ENCODE assay signal across 16 mouse cellular contexts in genomic region chr4:154331271-154331670, GRCm38 (mm10). TPM values are rescaled to one million over a fixed set of nuclear protein-coding genes. Genes with fewer than 3 reads are reported as not detected.
DNase-seq lines count a peak whose midpoint lies in the region; ATAC-seq and TF ChIP-seq lines count a peak whose summit lies in the region.
"Had no signal": no experiment of that assay in that cellular context is flagged by ENCODE, and none has a peak within 500 bp of the region (broad histone marks: within the 10 kb centered on the region; RNA-seq: fewer than 3 reads in every experiment).

No protein-coding gene starts in this region.

- no peak for DNase-seq in heart, embryonic 10.5 days (ENCODE audit: low spot score)
- no peak for DNase-seq in heart, postnatal 10 days
- DNase-seq in kidney, adult 2 months: no peak
- DNase-seq in embryonic facial prominence, embryonic 10.5 days (ENCODE audit: low spot score): peak; percentile 37
- DNase-seq in adrenal gland, postnatal 14 days: no peak
- no peak for DNase-seq in gastrocnemius, postnatal 14 days
- DNase-seq: adrenal gland, postnatal 10 days; cerebellum, adult 11 months; kidney, adult 11 months had no signal

- TF ChIP-seq CTCF in kidney, adult 2 months (conservative IDR thresholded peaks at IDR 0.05; ENCODE audit: insufficient read depth, insufficient read length, low read depth, low read length): no peak

- 62% methylated on average over 12 of the region's 12 CpGs for WGBS in heart, embryonic 10.5 days
- WGBS in kidney, embryonic 15.5 days: 14% methylated on average over 12 of the region's 12 CpGs
- 38% methylated on average over 12 of the region's 12 CpGs for WGBS in kidney, adult 2 months
- WGBS in embryonic facial prominence, embryonic 10.5 days: 44% methylated on average over 12 of the region's 12 CpGs
- WGBS in midbrain, embryonic 12.5 days: 46% methylated on average over 12 of the region's 12 CpGs

- no peak for ATAC-seq in kidney, embryonic 15.5 days (replicated peaks; ENCODE audit: low FRiP score)
- ATAC-seq in midbrain, embryonic 12.5 days (ENCODE audit: low FRiP score, low read depth): no peak

- peaks cover 49% of the 10 kb centered on the region for H3K27me3 ChIP-seq in heart, embryonic 10.5 days (ENCODE audit: insufficient read depth, poor library complexity, severe bottlenecking)
- H3K27me3 ChIP-seq in kidney, embryonic 15.5 days: peaks cover 98% of the 10 kb centered on the region
- no peaks in the 10 kb centered on the region for H3K27me3 ChIP-seq in kidney, adult 2 months (replicated peaks; ENCODE audit: control insufficient read depth, insufficient read depth, low read length)
- H3K27me3 ChIP-seq in embryonic facial prominence, embryonic 10.5 days (replicated peaks; ENCODE audit: low read depth, poor library complexity, severe bottlenecking): peaks cover 76% of the 10 kb centered on the region
- peaks cover 48% of the 10 kb centered on the region for H3K27me3 ChIP-seq in midbrain, embryonic 12.5 days

- H3K36me3 ChIP-seq in heart, embryonic 10.5 days: peaks cover 8% of the 10 kb centered on the region; the same call in 1 of the 2 replicates
- H3K36me3 ChIP-seq in kidney, embryonic 15.5 days: no peaks in the 10 kb centered on the region
- H3K36me3 ChIP-seq in kidney, adult 2 months (ENCODE audit: control insufficient read depth, insufficient read depth, low read length): no peaks in the 10 kb centered on the region
- peaks cover 50% of the 10 kb centered on the region for H3K36me3 ChIP-seq in embryonic facial prominence, embryonic 10.5 days (replicated peaks)
- no peaks in the 10 kb centered on the region for H3K36me3 ChIP-seq in midbrain, embryonic 12.5 days

- no peaks in the 10 kb centered on the region for H3K9me3 ChIP-seq in heart, embryonic 10.5 days
- H3K9me3 ChIP-seq in kidney, embryonic 15.5 days (replicated peaks): no peaks in the 10 kb centered on the region
- no peaks in the 10 kb centered on the region for H3K9me3 ChIP-seq in embryonic facial prominence, embryonic 10.5 days
- H3K9me3 ChIP-seq in midbrain, embryonic 12.5 days: no peaks in the 10 kb centered on the region

- peaks cover 57% of the 10 kb centered on the region for H3K4me1 ChIP-seq in heart, embryonic 10.5 days
- peaks cover 72% of the 10 kb centered on the region for H3K4me1 ChIP-seq in kidney, embryonic 15.5 days
- no peaks in the 10 kb centered on the region for H3K4me1 ChIP-seq in kidney, adult 2 months (ENCODE audit: control insufficient read depth, insufficient read depth, low read length)
- peaks cover 83% of the 10 kb centered on the region for H3K4me1 ChIP-seq in embryonic facial prominence, embryonic 10.5 days
- peaks cover 28% of the 10 kb centered on the region for H3K4me1 ChIP-seq in midbrain, embryonic 12.5 days

- intact Hi-C loops in heart, postnatal 10 days (cut with DNase I): loop anchor here (2.0 to 5.0 kb wide), 2 partner anchors 304 to 481 kb away; no protein-coding TSS in a partner anchor
- intact Hi-C loops in gastrocnemius, postnatal 14 days (cut with DNase I; ENCODE audit: low total_unique reads): no loop called here

- H3K4me3 ChIP-seq in heart, embryonic 10.5 days: no peak overlapping the region
- no peak overlapping the region for H3K4me3 ChIP-seq in kidney, embryonic 15.5 days (replicated peaks)
- no peak overlapping the region for H3K4me3 ChIP-seq in kidney, adult 2 months (ENCODE audit: insufficient read depth, low read depth, low read length)
- no peak overlapping the region for H3K4me3 ChIP-seq in embryonic facial prominence, embryonic 10.5 days
- H3K4me3 ChIP-seq in midbrain, embryonic 12.5 days: no peak overlapping the region
- H3K4me3 ChIP-seq: left cerebral cortex, adult 2 months; myocyte had no signal

- H3K9ac ChIP-seq in kidney, embryonic 15.5 days: peak overlapping the region; percentile 14; the same call in 1 of the 2 replicates
- peak overlapping the region; percentile 37; the same call in 1 of the 2 replicates for H3K9ac ChIP-seq in midbrain, embryonic 12.5 days (replicated peaks)
- H3K9ac ChIP-seq: liver, embryonic 14.5 days had no signal

- H3K4me2 ChIP-seq in kidney, embryonic 15.5 days: 0 out of 2 replicates have a peak overlapping the region, but pooled peaks have one; percentile 4
- no peak overlapping the region for H3K4me2 ChIP-seq in midbrain, embryonic 12.5 days (replicated peaks)

- no peak for TF ChIP-seq POLR2A in kidney, adult 2 months (IDR thresholded peaks at IDR 0.05; ENCODE audit: low read depth, low read length)

- peak overlapping the region; percentile 68 for H3K27ac ChIP-seq in heart, embryonic 10.5 days
- H3K27ac ChIP-seq in kidney, embryonic 15.5 days: no peak overlapping the region
- H3K27ac ChIP-seq in kidney, adult 2 months (ENCODE audit: insufficient read depth, low read depth, low read length): no peak overlapping the region
- peak overlapping the region; percentile 72 for H3K27ac ChIP-seq in embryonic facial prominence, embryonic 10.5 days (replicated peaks)
- H3K27ac ChIP-seq in midbrain, embryonic 12.5 days (replicated peaks): no peak overlapping the region
- H3K27ac ChIP-seq: left cerebral cortex, adult 2 months; liver, embryonic 14.5 days had no signal

RNA-seq across cellular contexts. Expression of gene B230104I21Rik, which starts 4.7 kb away (rescaled TPM):
- not detected in 2 replicates for polyA plus RNA-seq in heart, embryonic 10.5 days (2016; fragmentation: Nextera tagmentation; extraction: Ambion mirVana)
- not detected for total RNA-seq in heart, postnatal 10 days (2021)
- polyA plus RNA-seq in kidney, embryonic 15.5 days (2015; fragmentation: Nextera tagmentation; extraction: Ambion mirVana): not detected in 2 replicates
- not detected in 2 replicates for polyA plus RNA-seq in kidney, adult 2 months (2012; rRNA removed)
- polyA plus RNA-seq in embryonic facial prominence, embryonic 10.5 days (2016; fragmentation: Nextera tagmentation; extraction: Ambion mirVana): not detected in 2 replicates
- not detected in 2 replicates for polyA plus RNA-seq in midbrain, embryonic 12.5 days (2016; fragmentation: Nextera tagmentation; extraction: Ambion mirVana)
- not detected in 2 replicates for total RNA-seq in adrenal gland, postnatal 14 days (2021)
- not detected for total RNA-seq in gastrocnemius, postnatal 14 days (2021)
- total RNA-seq: adrenal gland, postnatal 10 days; gastrocnemius, adult 18-20 months; left cerebral cortex, adult 2 months had no signal
- polyA plus RNA-seq: embryonic facial prominence, embryonic 14.5 days; liver, embryonic 14.5 days; myocyte had no signal

RNA-seq across cellular contexts. Expression of gene Arhgef16, which starts 29.8 kb away (rescaled TPM):
- polyA plus RNA-seq in heart, embryonic 10.5 days (2016; fragmentation: Nextera tagmentation; extraction: Ambion mirVana): 3.3 and 7.4 TPM in 2 replicates
- 1 to 10 TPM in 1 of 2 experiments, under 1 TPM in 1; 0.77 to 1.4 TPM for total RNA-seq in heart, postnatal 10 days (2021)
- polyA plus RNA-seq in kidney, embryonic 15.5 days (2015; fragmentation: Nextera tagmentation; extraction: Ambion mirVana): 32.2 and 34.2 TPM in 2 replicates
- polyA plus RNA-seq in kidney, adult 2 months (2012; rRNA removed): 58.6 and 66.8 TPM in 2 replicates
- polyA plus RNA-seq in embryonic facial prominence, embryonic 10.5 days (2016; fragmentation: Nextera tagmentation; extraction: Ambion mirVana): 9.9 and 10.3 TPM in 2 replicates
- 0.34 and 0.50 TPM in 2 replicates for polyA plus RNA-seq in midbrain, embryonic 12.5 days (2016; fragmentation: Nextera tagmentation; extraction: Ambion mirVana)
- total RNA-seq in adrenal gland, postnatal 14 days (2021): 0.53 and 1.2 TPM in 2 replicates
- total RNA-seq in gastrocnemius, postnatal 14 days (2021): 1 to 10 TPM in 1 of 2 experiments, under 1 TPM in 1; 0.75 to 1.1 TPM
- polyA plus RNA-seq: myocyte had no signal

Comparison
In these comparisons a context has a peak if more than half of its experiments do, and no peak if none do; other contexts are left out.
1. H3K27ac ChIP-seq: peak in heart, embryonic 10.5 days (single experiment) and embryonic facial prominence, embryonic 10.5 days (single experiment); none in kidney, embryonic 15.5 days (single experiment), kidney, adult 2 months (single experiment) and midbrain, embryonic 12.5 days (single experiment).